Mouse (Mus musculus): ENCODE measurements around the gene Gm3952. TPM values are rescaled to one million over a fixed set of nuclear protein-coding genes. Genes with fewer than 3 reads are reported as not detected.

Gm3952 gene
- polyA plus RNA-seq (2014; fragmentation: Nextera tagmentation; extraction: Ambion mirVana) = not detected in 2 replicates

GRCm38 (mm10) chr8:128798594-128798993, at the start of gene Gm3952:
Gene Gm3952 (minus strand): TSS chr8:128798694.
- no peak within 1 kb of the TSS for H3K4me2 ChIP-seq (ENCODE audit: low read depth, low read length)
- whole genome bisulfite sequencing = 69% methylated on average over 1 of the region's 1 CpGs
- no peak within 1 kb of the TSS for H3K27ac ChIP-seq (ENCODE audit: low read depth, low read length)

GRCm38 (mm10) chr8:128843749-128844148, 45.3 kb upstream of the Gm3952 start:
- 64% methylated on average over 5 of the region's 5 CpGs for WGBS
- H3K9ac ChIP-seq (replicated peaks; ENCODE audit: low read depth, low read length) = no peak overlapping the region
- no peak overlapping the region for H3K4me2 ChIP-seq (ENCODE audit: low read depth, low read length)
- H3K9me3 ChIP-seq (ENCODE audit: control insufficient read depth, low read length) = no peaks in the 10 kb centered on the region
- H3K4me1 ChIP-seq (ENCODE audit: control insufficient read depth, insufficient read depth, low read length) = no peaks in the 10 kb centered on the region
- H3K36me3 ChIP-seq (ENCODE audit: control insufficient read depth, insufficient read depth, low read length) = no peaks in the 10 kb centered on the region
- no peaks in the 10 kb centered on the region for H3K27me3 ChIP-seq (ENCODE audit: control insufficient read depth, insufficient read depth, low read length)
- ATAC-seq (ENCODE audit: low read depth) = no peak
- no peak overlapping the region for H3K4me3 ChIP-seq (ENCODE audit: low read depth, low read length)
- no peak overlapping the region for H3K27ac ChIP-seq (ENCODE audit: low read depth, low read length)

More at GRCm38 (mm10) chr8:128798594-128798993, at the start of gene Gm3952:
- H3K27me3 ChIP-seq (ENCODE audit: control insufficient read depth, insufficient read depth, low read length) = no peaks in the 10 kb centered on the region
- H3K36me3 ChIP-seq (ENCODE audit: control insufficient read depth, insufficient read depth, low read length) = no peaks in the 10 kb centered on the region
- no peak within 1 kb of the TSS for H3K9ac ChIP-seq (replicated peaks; ENCODE audit: low read depth, low read length)
- H3K4me3 ChIP-seq (ENCODE audit: low read depth, low read length) = no peak within 1 kb of the TSS
- H3K9me3 ChIP-seq (ENCODE audit: control insufficient read depth, low read length) = no peaks in the 10 kb centered on the region
- no peak for ATAC-seq (ENCODE audit: low read depth)
- H3K4me1 ChIP-seq (ENCODE audit: control insufficient read depth, insufficient read depth, low read length) = no peaks in the 10 kb centered on the region

GRCm38 (mm10) chr8:128812521-128812920, 14.0 kb upstream of the Gm3952 start:
- Histone ChIP-seq H3K27me3 (ENCODE audit: control insufficient read depth, insufficient read depth, low read length) (no peaks in the 10 kb centered on the region), H3K4me1 (ENCODE audit: control insufficient read depth, insufficient read depth, low read length) (no peaks in the 10 kb centered on the region), H3K9ac (replicated peaks; ENCODE audit: low read depth, low read length) (no peak overlapping the region), H3K36me3 (ENCODE audit: control insufficient read depth, insufficient read depth, low read length) (no peaks in the 10 kb centered on the region), H3K9me3 (ENCODE audit: control insufficient read depth, low read length) (no peaks in the 10 kb centered on the region), H3K27ac (ENCODE audit: low read depth, low read length) (no peak overlapping the region), H3K4me3 (ENCODE audit: low read depth, low read length) (no peak overlapping the region), H3K4me2 (ENCODE audit: low read depth, low read length) (no peak overlapping the region)
- WGBS = 85% methylated on average over 4 of the region's 4 CpGs
- no peak for ATAC-seq (ENCODE audit: low read depth)

GRCm38 (mm10) chr8:128735692-128736091, 62.8 kb downstream of the Gm3952 start:
- ATAC-seq (ENCODE audit: low read depth) = no peak
- no peak overlapping the region for H3K9ac ChIP-seq (replicated peaks; ENCODE audit: low read depth, low read length)
- H3K27ac ChIP-seq (ENCODE audit: low read depth, low read length) = no peak overlapping the region
- WGBS = 97% methylated on average over 3 of the region's 3 CpGs
- no peak overlapping the region for H3K4me3 ChIP-seq (ENCODE audit: low read depth, low read length)
- H3K36me3 ChIP-seq (ENCODE audit: control insufficient read depth, insufficient read depth, low read length) = peaks cover 28% of the 10 kb centered on the region; the same call in 1 of the 2 replicates
- H3K9me3 ChIP-seq (ENCODE audit: control insufficient read depth, low read length) = no peaks in the 10 kb centered on the region
- H3K4me2 ChIP-seq (ENCODE audit: low read depth, low read length) = no peak overlapping the region
- no peaks in the 10 kb centered on the region for H3K4me1 ChIP-seq (ENCODE audit: control insufficient read depth, insufficient read depth, low read length)
- H3K27me3 ChIP-seq (ENCODE audit: control insufficient read depth, insufficient read depth, low read length) = no peaks in the 10 kb centered on the region

- Histone ChIP-seq H3K4me1 (ENCODE audit: control insufficient read depth, insufficient read depth, low read length) (no peaks in the 10 kb centered on the region), H3K36me3 (ENCODE audit: control insufficient read depth, insufficient read depth, low read length) (peaks cover 36% of the 10 kb centered on the region; the same call in 1 of the 2 replicates), H3K4me3 (ENCODE audit: low read depth, low read length) (no peak overlapping the region), H3K9ac (replicated peaks; ENCODE audit: low read depth, low read length) (no peak overlapping the region), H3K9me3 (ENCODE audit: control insufficient read depth, low read length) (no peaks in the 10 kb centered on the region), H3K27ac (ENCODE audit: low read depth, low read length) (no peak overlapping the region), H3K4me2 (ENCODE audit: low read depth, low read length) (no peak overlapping the region), H3K27me3 (ENCODE audit: control insufficient read depth, insufficient read depth, low read length) (no peaks in the 10 kb centered on the region)
- WGBS = 96% methylated on average over 3 of the region's 3 CpGs
- no peak for ATAC-seq (ENCODE audit: low read depth)
Observed at GRCm38 (mm10) chr8:128734118-128734517, 64.4 kb downstream of the Gm3952 start.

GRCm38 (mm10) chr8:128732254-128732653, 66.2 kb downstream of the Gm3952 start:
- ATAC-seq (ENCODE audit: low read depth) = peak; percentile 75; the same call in 1 of the 2 replicates
- no peak overlapping the region for H3K9ac ChIP-seq (replicated peaks; ENCODE audit: low read depth, low read length)
- no peak overlapping the region for H3K27ac ChIP-seq (ENCODE audit: low read depth, low read length)
- 28% methylated on average over 2 of the region's 2 CpGs for WGBS
- H3K4me3 ChIP-seq (ENCODE audit: low read depth, low read length) = no peak overlapping the region
- no peaks in the 10 kb centered on the region for H3K9me3 ChIP-seq (ENCODE audit: control insufficient read depth, low read length)
- peaks cover 37% of the 10 kb centered on the region for H3K36me3 ChIP-seq (ENCODE audit: control insufficient read depth, insufficient read depth, low read length)
- no peaks in the 10 kb centered on the region for H3K27me3 ChIP-seq (ENCODE audit: control insufficient read depth, insufficient read depth, low read length)
- no peak overlapping the region for H3K4me2 ChIP-seq (ENCODE audit: low read depth, low read length)
- H3K4me1 ChIP-seq (ENCODE audit: control insufficient read depth, insufficient read depth, low read length) = no peaks in the 10 kb centered on the region

GRCm38 (mm10) chr8:128727213-128727612, 71.3 kb downstream of the Gm3952 start:
- Histone ChIP-seq H3K27me3 (ENCODE audit: control insufficient read depth, insufficient read depth, low read length) (no peaks in the 10 kb centered on the region), H3K9me3 (ENCODE audit: control insufficient read depth, low read length) (no peaks in the 10 kb centered on the region), H3K36me3 (ENCODE audit: control insufficient read depth, insufficient read depth, low read length) (peaks cover 45% of the 10 kb centered on the region), H3K4me1 (ENCODE audit: control insufficient read depth, insufficient read depth, low read length) (no peaks in the 10 kb centered on the region), H3K9ac (replicated peaks; ENCODE audit: low read depth, low read length) (no peak overlapping the region), H3K27ac (ENCODE audit: low read depth, low read length) (no peak overlapping the region), H3K4me2 (ENCODE audit: low read depth, low read length) (no peak overlapping the region), H3K4me3 (ENCODE audit: low read depth, low read length) (no peak overlapping the region)
- 51% methylated on average over 1 of the region's 1 CpGs for WGBS
- ATAC-seq (ENCODE audit: low read depth) = no peak

- Histone ChIP-seq H3K9me3 (ENCODE audit: control insufficient read depth, low read length) (no peaks in the 10 kb centered on the region), H3K36me3 (ENCODE audit: control insufficient read depth, insufficient read depth, low read length) (peaks cover 47% of the 10 kb centered on the region), H3K9ac (replicated peaks; ENCODE audit: low read depth, low read length) (no peak overlapping the region), H3K4me3 (ENCODE audit: low read depth, low read length) (no peak overlapping the region), H3K4me2 (ENCODE audit: low read depth, low read length) (no peak overlapping the region), H3K27me3 (ENCODE audit: control insufficient read depth, insufficient read depth, low read length) (no peaks in the 10 kb centered on the region), H3K27ac (ENCODE audit: low read depth, low read length) (no peak overlapping the region), H3K4me1 (ENCODE audit: control insufficient read depth, insufficient read depth, low read length) (no peaks in the 10 kb centered on the region)
- 71% methylated on average over 1 of the region's 1 CpGs for WGBS
- peak; percentile 77; the same call in 1 of the 2 replicates for ATAC-seq (ENCODE audit: low read depth)
Observed at GRCm38 (mm10) chr8:128724819-128725218, 73.7 kb downstream of the Gm3952 start.

- no peak for ATAC-seq (ENCODE audit: low read depth)
- no peaks in the 10 kb centered on the region for H3K27me3 ChIP-seq (ENCODE audit: control insufficient read depth, insufficient read depth, low read length)
- H3K9ac ChIP-seq (replicated peaks; ENCODE audit: low read depth, low read length) = no peak overlapping the region
- H3K27ac ChIP-seq (ENCODE audit: low read depth, low read length) = no peak overlapping the region
- peaks cover 51% of the 10 kb centered on the region for H3K36me3 ChIP-seq (ENCODE audit: control insufficient read depth, insufficient read depth, low read length)
- H3K4me3 ChIP-seq (ENCODE audit: low read depth, low read length) = no peak overlapping the region
- H3K4me2 ChIP-seq (ENCODE audit: low read depth, low read length) = no peak overlapping the region
- H3K4me1 ChIP-seq (ENCODE audit: control insufficient read depth, insufficient read depth, low read length) = no peaks in the 10 kb centered on the region
- H3K9me3 ChIP-seq (ENCODE audit: control insufficient read depth, low read length) = no peaks in the 10 kb centered on the region
Observed at GRCm38 (mm10) chr8:128716184-128716583, 82.3 kb downstream of the Gm3952 start.
